Mouse (Mus musculus) heart, postnatal 10 days (tissue): ENCODE measurements around the gene Phka1. TPM values are rescaled to one million over a fixed set of nuclear protein-coding genes. Genes with fewer than 3 reads are reported as not detected.

Experiments used
- DNase-seq, 2 experiments: peaks; one replicate each; pipeline ENCODE4 v3.0.0; 2021
- intact Hi-C: fragments of 180-260 bp; cut with DNase I; formaldehyde crosslinking; loops from one replicate; pipeline ENCODE4 v1.15.1; 2025
- total RNA-seq, 2 experiments: library from RNA; stranded (reverse); gene quantifications; 2 replicates each; pipeline ENCODE4 v1.2.3; 2021

Phka1 gene
- total RNA-seq, 2 experiments from 2014 or later = 24.0 to 32.7 TPM

- intact Hi-C loops = loop anchor here (2.0 kb wide), 1 partner anchor 234 kb away; no protein-coding TSS in a partner anchor
- no peak for DNase-seq
Measured at GRCm38 (mm10) chrX:102478481-102478880, 165.6 kb downstream of the Phka1 start.

GRCm38 (mm10) chrX:102476784-102477183 is 167.3 kb downstream of the Phka1 start:
- DNase-seq = peak; percentile 77 to 79
- intact Hi-C loops = loop anchor here (2.0 kb wide), 1 partner anchor 224 kb away; the partner anchor contains the start of gene Cited1

- intact Hi-C loops = no loop called here
- peak in 1 of 2 experiments; percentile 26 for DNase-seq
Measured at GRCm38 (mm10) chrX:102475555-102475954, 168.5 kb downstream of the Phka1 start.

Other genes starting within 250 kb of the Phka1 start
- 1 to 10 TPM; 5.2 TPM for gene Hdac8, start 138.9 kb downstream of the Phka1 start, total RNA-seq
- gene Gm3880, start 42.7 kb upstream of the Phka1 start, total RNA-seq = not detected
- not detected for gene Gm9112, start 63.4 kb upstream of the Phka1 start, total RNA-seq
- gene Dmrtc1b, start 63.6 kb upstream of the Phka1 start, total RNA-seq = not detected
- not detected for gene Dmrtc1c1, start 158.7 kb upstream of the Phka1 start, total RNA-seq
- not detected for gene Dmrtc1c2, start 210.4 kb upstream of the Phka1 start, total RNA-seq
- gene 1700031F05Rik, start 223.7 kb upstream of the Phka1 start, total RNA-seq = not detected